Mouse (Mus musculus) cerebellum, adult 9-11 months (tissue): ENCODE measurements around the gene Klhdc4.

ENCODE experiments used
- DNase-seq: peaks from one replicate; pipeline ENCODE4 v3.0.0; 2022

Klhdc4 gene

GRCm38 (mm10) chr8:121829048-121829776, at the start of gene Klhdc4:
TSS of gene Klhdc4 (minus strand) at chr8:121829569.
- DNase-seq = peak; percentile 89

DNA sequence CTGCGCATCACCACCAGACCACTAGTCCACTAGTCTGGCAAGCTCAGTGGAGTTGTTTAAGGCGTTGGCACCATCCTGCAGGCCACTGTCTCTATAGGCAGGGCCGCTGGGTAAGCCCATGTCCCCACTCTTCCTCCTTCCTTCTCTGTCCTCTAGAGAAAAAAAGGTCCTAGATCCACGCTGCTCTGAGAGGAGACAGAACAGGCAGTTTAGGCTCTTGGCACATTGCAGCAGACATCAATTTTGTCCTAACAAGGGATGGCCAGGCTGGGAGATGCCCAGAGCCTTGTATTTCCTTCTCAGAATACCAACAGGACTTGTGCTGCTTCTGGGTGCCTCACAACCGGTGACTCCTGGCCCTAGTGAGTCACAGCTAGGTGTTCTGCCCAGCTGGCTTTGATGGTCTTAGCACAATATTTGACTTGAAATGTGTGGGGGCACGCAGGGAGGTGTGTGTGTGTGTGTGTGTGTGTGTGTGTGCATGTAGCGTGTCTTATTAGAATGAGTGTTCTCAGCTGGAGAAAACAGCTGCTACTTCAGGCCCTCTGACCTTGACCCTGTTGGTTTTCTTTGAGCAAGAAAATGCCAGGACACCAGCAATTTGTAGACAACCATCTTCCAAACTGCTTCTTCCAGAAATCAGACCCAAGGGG, 48.6 kb upstream of the Klhdc4 start:
- DNase-seq = no peak

GRCm38 (mm10) chr8:121877212-121877611, 47.8 kb upstream of the Klhdc4 start:
- DNase-seq = no peak

- no peak for DNase-seq
Observed at GRCm38 (mm10) chr8:121875517-121875916, 46.1 kb upstream of the Klhdc4 start.

GRCm38 (mm10) chr8:121875045-121875444, 45.7 kb upstream of the Klhdc4 start:
- no peak for DNase-seq

GRCm38 (mm10) chr8:121874031-121874430, 44.7 kb upstream of the Klhdc4 start:
- DNase-seq = no peak

DNA sequence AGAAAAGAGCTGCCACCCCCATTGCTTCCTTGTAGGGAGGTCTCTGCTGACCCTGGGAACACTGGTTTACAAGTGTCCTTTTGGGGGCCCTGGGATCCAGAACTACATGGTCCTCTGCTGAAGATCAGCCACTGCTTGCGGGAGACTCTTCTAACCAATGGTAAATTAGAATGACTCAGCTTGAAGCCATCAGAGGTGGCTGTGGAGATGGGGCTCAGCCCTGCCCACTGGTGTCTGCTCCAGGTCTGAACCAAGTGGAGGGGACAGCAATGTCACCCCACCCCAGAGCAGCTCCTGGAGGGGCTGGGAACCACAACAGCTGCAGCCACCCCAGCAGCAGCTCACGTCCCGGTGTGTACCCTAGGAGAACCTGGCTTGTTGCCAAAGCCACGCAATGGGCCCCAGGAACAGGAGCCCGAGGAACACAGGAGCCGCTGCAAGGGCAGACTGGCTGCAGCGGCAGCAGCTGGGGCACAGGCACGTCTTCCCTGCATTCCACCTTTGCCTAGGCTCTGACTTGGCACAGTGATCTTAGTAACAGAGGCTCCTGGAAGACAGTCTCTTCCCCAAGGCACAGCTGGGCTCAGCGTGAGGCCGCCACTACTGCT, 42.6 kb upstream of the Klhdc4 start:
- DNase-seq = no peak

GRCm38 (mm10) chr8:121870190-121870589, 40.8 kb upstream of the Klhdc4 start:
- DNase-seq = no peak

DNA sequence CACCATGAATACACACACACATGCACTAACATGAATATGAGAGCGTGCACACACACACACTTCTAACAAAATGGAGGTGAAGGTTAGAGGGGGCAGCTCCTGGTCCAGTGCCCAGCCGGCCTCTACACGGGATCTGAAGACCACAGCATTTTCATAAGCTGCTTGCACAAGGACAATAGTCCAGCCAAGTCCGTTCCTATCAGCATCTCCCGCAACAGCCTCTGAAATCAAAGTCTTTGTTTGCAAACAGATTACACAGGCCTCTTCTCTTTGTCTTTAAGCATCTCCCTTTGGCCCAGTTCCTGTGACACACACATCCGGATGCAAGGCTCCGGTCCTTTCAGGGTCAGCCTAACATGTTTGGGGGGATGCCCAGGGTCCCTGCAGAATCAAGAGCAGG, 39.5 kb upstream of the Klhdc4 start:
- DNase-seq = no peak

DNA sequence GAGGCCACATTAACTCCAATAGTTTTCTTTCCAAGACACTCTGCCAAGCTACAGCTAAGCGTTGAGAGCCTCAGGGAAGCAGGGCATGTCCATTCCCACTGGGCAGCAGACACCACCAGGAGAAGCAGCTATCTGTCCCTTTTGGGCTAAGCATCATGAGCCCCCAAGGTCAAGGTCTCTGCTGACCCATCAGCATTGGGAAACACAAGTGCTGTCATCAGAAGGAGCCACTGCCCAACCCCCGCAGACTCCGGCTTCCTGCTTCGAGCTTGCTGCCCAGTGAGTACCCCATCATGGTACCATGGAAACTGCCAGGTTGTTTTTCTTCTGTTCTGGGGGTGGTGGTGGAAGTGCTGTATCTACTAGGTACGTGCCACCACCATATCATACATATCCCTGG, 38.8 kb upstream of the Klhdc4 start:
- DNase-seq = no peak

GRCm38 (mm10) chr8:121865356-121865755, 36.0 kb upstream of the Klhdc4 start:
- no peak for DNase-seq

- DNase-seq = peak; percentile 79
Observed at GRCm38 (mm10) chr8:121861806-121862548, 32.6 kb upstream of the Klhdc4 start.

DNA sequence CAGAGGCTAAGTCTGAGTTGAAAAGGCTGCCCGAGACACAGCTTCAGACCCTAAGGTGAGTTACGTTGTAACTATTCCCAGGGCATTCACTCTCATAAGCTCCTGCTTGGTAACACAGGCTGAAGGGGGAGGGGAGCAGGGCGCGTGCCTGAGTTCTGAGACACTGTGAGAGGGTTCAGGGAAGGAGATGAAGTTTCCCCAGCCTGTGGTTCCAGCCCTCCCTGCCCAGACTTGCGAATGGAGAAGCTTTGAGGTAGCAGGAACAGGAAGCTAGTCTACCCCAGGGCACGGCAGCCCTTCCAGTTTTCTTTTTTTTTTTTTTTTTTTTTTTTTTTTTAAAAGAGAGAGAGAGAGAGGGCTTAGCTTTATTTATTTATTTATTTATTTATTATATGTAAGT, 31.9 kb upstream of the Klhdc4 start:
- DNase-seq = no peak

GRCm38 (mm10) chr8:121857747-121858146, 28.4 kb upstream of the Klhdc4 start:
- no peak for DNase-seq

GRCm38 (mm10) chr8:121857331-121857730, 28.0 kb upstream of the Klhdc4 start:
- peak; percentile 97 for DNase-seq

DNA sequence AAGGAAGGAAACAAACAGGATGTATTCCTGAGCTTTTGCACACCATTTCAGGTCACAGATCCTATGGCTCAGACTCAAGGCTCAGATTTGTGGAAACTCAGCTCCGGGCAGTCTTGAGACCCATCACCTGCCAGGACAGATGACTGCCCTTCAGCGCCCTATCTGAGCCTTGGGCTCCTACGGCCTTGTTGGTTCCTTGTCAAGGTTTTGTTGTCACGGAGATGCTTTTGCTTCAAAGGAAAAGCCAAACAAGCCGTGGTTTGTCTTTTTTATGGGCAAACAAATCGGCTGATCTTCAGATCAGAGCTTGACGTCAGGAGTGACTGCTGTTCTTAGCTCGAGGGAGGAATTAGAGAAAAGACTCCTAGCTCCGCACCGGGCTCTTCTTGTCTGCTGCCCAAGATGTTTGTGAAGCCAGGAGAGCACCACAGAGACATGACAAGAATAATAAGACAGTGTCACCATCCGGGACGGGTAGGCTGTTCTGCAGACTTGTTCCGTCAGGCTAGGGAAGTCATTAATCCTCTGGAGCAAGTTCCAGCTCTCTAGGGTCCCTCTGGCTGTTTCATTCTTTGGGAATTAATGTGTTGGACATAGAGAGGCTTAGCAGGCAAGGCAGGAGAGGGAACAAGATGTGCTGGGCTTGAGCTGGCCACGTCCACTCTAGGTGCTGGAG, 26.8 kb upstream of the Klhdc4 start:
- no peak for DNase-seq

DNA sequence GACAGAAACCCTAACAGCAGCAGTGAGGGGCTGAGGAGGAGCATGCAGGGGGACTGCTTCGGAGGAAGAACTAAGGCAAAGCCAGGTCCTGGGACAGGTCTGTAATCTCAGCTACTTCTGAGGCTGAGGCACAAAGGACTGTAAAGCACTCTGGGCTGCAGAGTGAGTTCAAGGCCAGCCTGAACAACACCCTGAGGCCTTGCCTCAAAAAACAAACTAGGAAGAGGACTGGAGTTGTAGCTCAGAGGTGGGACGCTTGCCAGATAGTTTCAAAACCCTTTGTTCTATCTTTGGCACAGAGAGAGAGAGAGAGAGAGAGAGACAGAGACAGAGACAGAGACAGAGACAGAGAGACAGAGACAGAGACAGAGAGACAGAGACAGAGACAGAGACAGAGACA, 24.2 kb upstream of the Klhdc4 start:
- no peak for DNase-seq

DNA sequence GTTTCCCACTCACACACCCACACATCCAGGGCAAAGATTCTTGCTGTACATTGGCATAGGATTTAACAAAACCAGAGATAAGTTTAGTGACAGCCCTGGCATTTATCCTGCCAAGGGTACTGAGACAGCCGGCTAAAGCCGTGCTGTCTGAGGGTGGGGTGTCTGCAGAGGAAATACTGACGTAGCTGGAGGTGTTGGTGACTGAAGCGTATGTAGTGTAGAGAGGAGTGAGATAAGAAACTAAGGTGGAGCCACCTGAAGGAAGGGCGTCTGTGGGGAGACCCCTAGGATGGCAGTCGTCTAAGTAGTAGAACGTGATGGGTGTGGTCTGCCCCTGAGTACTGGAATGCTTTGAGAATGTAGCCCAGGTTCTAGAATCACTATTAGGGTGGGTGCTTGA, 23.1 kb upstream of the Klhdc4 start:
- DNase-seq = no peak

- no peak for DNase-seq
Observed at GRCm38 (mm10) chr8:121851716-121852115, 22.3 kb upstream of the Klhdc4 start.

DNA sequence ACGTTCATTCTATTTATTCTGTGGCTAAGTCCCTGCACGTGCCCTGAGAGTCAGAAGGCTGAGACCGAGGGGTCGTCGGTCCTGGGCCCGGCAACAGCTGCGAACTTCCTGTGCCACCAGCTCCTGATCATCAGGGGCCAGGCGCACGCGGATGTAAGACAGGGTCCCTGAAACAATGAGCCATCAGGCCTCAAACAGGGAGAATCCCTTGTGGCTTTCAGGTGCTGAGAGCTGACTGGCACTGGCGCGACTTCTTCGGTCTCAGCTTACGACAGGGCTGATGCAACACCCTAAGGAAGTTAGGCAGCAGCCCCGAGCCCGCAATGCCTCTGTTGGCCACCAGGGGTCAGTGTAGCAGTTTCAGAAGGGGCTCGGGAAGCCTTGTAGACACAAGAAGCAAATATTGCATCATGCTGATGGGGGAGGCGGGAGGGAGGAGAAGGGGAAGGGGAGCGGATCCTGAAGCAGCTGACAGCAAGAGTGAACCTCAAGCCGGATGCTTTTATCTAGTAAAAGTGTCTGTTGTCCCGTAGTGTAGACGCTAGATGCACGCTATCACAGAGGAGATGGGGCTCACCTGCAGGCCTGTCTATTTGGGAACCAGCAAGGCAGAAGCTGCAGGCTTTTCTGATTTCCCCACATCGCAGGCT, 21.6 kb upstream of the Klhdc4 start:
- peak; percentile 95 for DNase-seq

DNA sequence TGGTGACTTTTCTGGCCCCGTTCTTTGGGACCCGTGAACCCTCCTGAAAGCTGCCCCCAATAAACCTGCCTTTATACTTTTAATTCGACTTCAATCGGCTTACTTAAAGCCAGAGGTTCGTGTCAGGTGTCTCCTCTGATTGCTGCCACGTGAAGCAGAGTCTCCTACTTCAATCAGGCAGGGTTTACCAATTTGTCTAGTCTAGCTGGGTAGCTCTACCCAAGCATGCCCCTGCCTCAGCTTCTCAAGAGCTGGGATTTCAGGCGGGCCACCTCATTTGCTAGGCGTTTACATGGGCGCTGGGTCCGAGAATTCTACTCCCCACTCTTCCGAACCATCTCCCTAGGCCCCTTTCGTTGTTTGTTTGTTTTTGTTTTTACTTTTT, 21.1 kb upstream of the Klhdc4 start:
- DNase-seq = peak; percentile 22

DNA sequence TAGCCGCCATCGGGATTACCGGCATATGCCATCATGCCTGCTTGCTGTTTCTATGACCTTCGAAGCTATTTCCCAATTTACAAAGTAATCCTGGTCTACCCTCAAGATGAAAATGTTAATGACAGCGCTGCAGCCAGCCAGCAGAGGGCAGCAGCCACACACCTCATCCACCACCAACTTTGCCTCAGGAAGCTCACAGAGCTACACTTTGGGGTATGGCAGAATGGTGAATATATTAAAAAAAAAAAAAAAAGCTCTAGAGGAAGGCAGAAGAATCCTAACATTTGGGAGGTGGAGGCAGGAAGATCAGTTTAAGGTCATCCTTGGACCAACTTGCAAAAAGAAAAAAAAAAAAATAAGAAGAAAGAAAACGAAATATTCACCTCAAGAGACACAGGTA, 20.6 kb upstream of the Klhdc4 start:
- DNase-seq = peak; percentile 78
